Mouse (Mus musculus): ENCODE measurements around the gene Cd200.

The Cd200 gene

DNA sequence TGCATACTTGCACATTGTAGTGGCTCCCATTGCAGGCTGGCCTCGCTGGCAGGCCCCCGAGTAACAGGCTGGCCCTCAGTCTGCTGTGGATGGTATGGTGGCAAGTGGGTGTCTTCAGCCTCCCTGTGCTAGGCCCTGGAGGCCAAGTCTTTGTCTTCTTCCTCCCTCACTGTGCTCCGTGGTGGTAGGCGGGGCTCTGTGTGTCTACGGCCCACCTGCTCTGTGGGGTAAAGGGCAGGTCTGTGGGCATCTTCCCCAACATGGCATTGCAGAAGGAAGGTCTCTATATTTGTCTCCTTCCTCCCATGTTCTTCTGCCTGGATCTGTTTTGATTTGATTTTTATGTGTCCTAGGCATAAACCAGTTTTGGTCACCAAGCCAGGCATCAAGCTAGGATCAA is 74.0 kb downstream of the Cd200 start:
- DNase-seq (ENCODE audit: low spot score in 2 of 2): no peak

DNA sequence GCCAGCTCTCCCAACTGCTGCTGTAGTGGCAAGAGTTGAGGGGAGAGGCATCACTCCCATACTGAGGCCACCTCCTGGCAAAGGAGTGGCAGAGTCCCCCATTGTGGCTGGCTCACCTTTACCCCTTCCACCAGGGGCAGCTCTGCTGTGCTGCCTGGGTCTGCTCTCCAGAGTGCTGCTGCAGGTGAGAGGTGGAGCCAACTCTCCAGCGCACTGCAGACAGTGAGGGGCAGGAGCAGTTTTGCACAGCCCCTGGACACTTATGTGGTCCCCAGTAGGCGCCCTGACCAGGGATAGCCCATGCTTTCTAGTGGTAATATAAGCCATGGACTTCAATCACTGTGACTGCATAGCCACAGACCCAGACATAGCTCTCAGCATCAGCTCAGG is 74.5 kb downstream of the Cd200 start:
- no peak for DNase-seq (ENCODE audit: low spot score in 2 of 2)

DNA sequence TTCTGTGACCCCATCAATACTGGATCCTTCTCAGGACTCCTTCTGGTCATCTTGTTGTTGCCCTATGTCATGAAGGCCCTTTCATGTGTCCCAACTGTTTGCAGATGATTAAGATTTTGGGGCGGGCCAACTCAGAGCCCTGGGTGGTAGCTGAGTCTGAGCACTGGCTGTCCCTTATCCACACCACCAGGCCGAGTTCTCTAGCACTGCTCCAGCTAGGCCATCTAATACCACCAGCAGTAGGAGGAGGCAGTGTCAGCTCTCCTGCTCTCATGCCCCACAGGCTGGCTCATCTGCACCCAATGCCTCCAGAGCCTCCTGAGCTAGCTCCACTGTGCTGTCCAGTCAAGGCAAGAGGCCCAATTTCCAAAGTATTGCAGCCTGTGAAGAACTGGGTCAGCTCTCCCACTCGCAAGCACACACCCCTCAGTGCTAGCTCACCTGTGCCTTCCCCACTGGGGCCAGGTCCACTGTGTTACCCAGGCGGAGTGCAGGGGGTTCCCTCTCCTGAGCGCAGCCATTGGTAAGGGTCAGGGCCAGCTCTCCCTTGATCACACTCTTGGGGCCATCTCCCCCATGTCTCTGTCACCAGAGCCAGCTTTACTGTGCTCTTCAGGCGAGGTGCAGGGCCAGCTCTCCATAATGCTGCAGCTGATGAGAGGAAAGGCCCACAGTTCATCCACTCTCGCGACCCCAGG is 75.0 kb downstream of the Cd200 start:
- no peak for DNase-seq (ENCODE audit: low spot score in 2 of 2)

DNA sequence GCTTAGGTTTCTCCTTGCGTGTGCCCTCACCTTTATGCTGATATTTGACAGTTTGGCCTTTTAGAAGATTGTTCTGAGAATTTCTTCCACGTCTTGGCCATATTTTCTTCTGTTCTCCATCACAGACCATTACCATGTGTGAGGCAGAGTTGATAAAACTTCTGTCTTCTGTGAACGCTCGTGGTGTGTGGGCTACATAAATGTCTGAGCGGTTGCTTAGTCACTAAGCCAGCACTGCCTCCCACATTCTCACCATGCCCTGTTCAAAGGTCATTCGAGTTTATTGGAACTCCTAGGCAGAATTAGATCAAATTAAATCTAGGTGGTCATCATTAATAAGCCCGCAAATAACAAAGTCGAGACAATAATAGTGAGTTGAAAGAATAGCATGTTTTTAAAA is 76.3 kb downstream of the Cd200 start:
- DNase-seq (ENCODE audit: low spot score in 2 of 2): no peak
